Mouse (Mus musculus) urinary bladder, adult 18-20 months (tissue): ENCODE results near the gene Mast3.

Experiments
- DNase-seq, 2 experiments: peaks; one replicate each; pipeline ENCODE4 v3.0.0; 2022; ENCODE audit warnings: low spot score in 2 of 2, mixed read lengths in 2 of 2

Mast3 gene

GRCm38 (mm10) chr8:70804481-70805206, at the start of gene Mast3:
Gene Mast3, minus strand, starts transcription at chr8:70805054.
- peak; percentile 70 to 83 for DNase-seq

DNA sequence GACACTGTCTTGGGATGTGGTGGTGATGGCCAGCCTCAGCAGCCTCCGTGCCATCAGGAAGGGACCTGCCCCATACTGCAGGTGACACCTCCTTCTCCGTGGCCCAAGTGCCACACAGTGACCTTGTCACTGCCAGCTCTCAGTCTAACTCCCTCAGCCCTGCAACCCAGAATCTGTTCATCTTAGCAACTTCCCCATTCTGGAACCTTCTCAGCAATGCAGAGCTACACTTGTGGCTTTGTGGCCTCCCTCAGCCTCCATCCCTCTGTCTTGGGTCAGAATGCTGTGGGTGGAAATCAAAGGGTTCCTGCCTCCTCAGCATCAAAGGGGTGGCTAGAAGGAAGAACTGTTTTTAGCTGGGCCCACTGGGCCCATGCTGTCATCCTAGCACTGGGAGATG, 49.0 kb upstream of the Mast3 start:
- no peak for DNase-seq

DNA sequence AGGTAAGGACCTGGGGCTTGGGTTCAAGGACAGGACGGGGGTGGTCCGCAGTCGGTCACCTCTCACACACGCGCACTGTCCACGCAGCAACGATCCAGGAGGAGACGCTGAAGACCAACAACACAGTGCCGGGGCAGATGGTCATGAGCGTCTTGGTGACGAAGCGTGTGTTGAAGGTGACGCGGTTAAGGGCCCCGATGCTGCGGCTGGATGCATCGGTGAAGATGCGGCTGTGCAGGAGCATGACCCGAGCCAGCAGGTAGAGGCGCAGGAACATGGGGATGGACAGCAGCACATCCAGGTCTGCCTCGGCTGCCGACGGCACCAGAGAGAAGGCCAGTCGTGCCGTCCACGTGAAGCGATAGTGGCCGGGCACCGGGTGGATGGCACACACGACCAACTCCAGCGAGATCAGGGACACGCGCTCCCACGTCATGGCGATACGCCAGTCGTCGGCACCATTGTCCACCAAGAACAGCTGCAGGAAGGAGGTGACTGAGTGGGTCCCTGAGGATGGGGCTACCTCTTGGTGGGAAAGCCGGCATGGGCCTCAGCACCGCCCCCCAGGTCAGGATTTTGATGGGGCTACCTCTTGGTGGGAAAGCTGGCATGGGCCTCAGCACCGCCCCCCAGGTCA, 47.9 kb upstream of the Mast3 start:
- DNase-seq = no peak

DNA sequence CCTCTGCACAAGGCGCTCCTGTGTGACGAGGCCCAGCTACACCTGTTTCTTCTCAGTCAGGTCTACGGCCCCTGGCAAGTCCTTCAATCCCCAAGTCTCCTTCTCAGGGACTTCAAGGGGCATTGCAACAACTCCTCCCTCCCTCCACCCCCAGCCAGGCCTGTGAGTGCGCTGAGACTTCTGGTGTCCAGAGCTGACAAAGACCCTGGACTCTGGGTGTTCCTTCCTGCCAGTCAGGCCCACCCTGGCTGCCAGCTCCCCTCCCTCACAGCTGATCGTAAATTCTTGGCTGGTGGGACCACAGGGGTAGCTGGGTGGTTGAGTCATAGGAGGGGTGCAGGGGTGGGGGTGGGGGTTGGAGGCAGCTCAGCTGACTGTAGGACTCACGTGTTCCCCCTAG, 47.0 kb upstream of the Mast3 start:
- no peak for DNase-seq

DNA sequence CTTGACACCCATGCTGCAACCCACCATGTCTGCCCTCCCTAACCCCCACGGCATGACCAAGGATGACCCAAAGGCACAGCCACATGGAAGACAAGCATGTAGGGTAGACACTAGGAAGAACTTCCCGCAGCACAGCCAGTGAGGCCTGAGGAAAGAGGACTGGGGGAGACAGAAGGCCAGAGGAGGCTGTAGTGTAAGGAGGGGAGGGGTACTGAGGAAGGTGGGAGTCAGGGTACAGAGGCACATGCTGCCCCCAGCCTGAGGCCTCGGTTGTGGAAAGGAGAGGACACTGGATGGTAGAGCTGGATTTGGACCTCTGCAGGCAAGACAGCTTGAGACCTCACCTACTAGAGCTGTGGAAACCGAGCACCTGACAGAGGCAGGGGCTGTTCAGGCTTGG, 46.1 kb upstream of the Mast3 start:
- DNase-seq = no peak

- no peak for DNase-seq
Observed at GRCm38 (mm10) chr8:70850132-70850845, 45.4 kb upstream of the Mast3 start.

GRCm38 (mm10) chr8:70849333-70849990, 44.6 kb upstream of the Mast3 start:
- no peak for DNase-seq

DNA sequence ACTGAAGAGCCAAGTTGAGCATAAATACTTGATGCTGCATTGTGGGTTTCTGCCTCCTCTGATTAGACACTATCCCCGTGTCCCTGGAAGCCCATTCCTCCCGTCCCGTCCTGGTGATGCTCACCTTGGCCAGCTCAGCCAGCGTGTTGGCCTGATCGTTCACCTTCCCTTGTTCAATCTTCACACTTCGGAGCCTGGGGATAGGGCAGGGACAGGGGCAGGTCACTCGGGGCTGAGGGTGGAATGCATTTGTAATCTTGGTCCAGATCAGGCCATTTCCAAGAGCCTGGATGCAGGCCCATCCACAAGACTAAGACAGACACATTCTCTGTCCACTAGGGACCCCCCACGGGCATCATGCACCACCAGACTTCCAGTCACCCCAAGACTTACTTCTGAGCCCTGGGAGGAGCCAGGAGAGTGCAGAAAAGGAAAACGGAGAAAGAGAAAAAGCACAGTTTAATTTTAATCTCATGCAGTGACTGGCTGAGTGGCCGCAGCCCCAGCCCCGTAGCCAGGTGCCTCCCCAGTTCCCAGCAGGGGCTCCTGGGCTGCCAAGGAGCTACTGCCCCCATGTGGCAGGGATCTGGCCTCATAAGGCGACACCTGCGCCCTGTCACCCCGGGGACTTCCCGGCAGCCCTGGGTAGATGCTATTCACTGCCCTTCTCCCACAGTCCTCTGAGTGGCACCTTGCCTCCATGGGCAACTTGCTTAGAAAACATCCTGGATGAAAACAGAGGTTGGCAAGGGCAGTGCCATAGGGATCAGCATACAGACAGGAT, 41.7 kb upstream of the Mast3 start:
- no peak for DNase-seq

DNA sequence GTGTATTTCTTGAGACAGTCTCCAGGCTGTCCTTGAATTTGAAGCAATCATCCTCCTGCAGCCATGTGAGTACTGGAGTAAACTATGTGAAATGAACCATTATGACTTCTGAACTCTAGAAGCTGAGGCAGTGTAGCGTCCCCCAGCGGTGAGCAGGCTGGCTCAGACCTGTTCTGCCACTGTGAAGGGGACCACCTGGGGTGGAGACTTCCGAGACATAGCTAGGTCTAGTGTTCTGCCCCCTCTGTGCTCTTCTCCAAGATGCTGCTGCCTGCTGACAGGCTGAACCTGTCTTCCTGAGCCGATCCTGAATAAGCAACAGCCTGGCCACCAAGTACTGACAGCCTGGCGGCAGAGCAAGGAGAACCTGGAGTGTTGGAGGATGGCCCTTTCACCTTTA, 40.3 kb upstream of the Mast3 start:
- no peak for DNase-seq

GRCm38 (mm10) chr8:70844523-70844922, 39.7 kb upstream of the Mast3 start:
- DNase-seq = peak; percentile 80 to 82

- DNase-seq = no peak
Observed at GRCm38 (mm10) chr8:70843941-70844340, 39.1 kb upstream of the Mast3 start.

DNA sequence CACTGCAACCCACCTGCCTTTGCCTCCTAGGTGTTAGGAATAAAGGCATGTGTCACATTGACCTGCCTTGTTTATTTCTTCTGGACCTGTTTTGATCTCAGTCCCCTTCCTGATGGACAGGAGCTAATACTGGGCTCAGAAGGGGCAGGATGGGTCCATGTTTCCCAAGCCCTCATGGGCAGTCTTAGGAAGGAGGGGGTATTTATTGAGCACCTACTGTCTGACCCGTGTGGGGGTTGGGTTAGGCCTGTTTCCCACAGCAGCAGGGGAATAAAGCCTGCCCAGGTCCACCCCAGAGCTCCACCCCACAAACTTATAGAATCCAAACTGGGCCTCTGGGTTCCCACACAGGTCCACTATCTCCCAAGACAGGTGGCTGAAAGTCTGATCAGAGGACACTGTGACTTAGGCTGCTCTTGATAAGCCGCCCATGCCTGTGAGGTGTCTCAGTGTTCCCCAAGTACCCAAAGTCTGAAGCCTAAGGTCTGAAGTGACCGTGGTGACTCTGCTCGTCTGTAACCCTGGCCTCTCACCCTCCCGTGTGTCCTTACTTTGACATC, 38.4 kb upstream of the Mast3 start:
- DNase-seq = no peak

DNA sequence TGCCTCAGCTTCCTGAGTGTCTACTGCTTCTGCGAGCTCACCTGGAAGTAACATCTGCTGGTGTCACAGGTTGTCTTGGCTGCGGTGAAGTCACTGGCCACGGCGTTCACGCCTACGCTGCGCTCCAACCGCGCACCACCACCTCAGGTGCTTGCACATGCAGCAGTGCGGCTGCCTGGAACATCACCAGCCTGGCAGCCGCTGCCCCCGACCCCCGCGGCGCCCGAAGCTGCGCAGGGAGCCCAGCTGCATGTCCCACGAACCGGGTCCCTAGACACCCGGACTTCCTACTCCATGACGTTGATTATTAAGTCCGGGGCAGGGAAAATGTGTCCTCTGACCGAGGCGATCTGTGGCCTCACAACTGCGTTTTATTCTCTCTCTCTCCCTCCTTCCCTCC, 37.6 kb upstream of the Mast3 start:
- DNase-seq = no peak

DNA sequence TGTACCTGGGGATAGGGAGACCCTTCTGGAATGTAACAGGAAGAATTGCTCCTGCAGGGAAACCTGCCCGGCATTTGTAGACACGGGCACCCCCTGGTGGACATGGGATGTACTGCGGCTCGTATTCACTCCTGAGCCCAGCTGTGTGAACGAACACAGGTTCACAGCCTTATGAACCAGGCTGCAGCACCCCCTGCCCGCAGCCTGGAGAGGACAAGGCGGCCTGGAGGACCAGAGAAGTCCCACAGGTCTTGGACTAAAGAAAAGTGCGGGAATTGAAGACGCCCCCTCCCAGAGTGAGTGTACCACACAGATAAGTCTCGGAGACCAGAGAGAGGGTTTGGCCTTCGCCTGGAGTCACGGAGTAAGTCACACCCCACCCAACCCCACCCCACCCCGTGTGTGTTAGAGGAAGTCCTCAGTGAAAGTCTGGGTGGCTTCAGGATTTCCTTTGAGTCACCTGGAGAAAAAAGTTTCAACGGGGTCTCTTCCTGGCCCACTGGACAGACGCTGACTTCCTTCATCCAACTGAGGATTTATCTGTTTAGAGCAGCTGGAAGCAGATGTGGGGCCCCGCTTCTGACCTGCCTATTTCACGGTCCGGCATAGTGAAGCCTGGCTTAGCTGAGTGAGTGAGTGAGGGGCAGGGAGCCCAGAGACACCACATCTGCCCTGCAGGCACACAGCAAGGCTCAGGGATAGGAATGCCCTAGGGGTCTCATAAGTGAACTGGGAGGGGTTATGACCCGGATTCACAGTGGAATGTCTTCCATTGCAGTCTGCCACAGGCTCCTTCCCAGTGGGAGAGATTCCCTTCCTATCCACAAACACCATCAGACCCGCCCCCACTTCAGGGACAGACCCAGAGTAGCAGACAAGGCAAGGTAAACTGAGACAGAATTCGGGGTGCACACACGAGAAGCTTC, 36.6 kb upstream of the Mast3 start:
- DNase-seq = peak; percentile 79 to 95

- no peak for DNase-seq
Observed at GRCm38 (mm10) chr8:70840590-70840989, 35.7 kb upstream of the Mast3 start.

GRCm38 (mm10) chr8:70839408-70840351, 34.8 kb upstream of the Mast3 start, which contains the start of gene Arrdc2:
Gene Arrdc2, minus strand, starts transcription at chr8:70839720.
- DNase-seq = peak; percentile 93 to 99

DNA sequence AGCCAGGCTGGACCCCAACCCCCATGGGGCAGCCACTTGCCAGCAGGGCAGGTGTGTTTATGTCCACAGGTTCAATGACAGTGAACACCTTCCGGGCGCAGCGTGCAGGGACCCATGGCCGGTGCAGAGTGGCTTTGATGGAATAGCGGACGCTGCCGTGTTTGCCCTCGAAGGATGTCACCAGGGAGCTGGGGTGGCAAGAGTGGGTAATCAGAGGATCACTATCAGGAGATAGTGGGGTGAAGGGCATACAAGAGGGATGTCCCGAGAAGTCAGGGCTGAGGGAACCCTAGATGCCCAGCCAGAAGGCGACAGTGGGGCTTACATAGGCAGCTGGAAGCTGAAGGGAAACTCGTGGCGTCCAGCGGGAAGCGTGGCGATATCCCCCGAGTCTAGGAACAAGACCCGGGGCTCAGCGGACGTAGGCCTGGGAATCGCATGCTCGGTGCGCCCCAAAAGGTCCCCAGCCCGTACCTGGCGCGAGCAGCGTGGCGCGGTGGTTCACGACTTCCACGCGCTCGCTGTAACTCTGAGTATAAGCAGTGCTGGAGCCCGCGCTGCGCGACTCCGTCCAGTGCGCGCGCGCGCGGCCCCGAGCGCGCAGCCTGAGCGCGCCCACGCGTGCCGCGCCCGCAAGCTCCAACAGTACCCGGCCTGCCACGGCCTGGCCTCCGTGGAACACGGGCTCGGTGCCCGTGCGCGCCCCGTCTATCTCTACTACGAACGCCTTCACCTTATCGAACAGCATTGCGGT, 34.0 kb upstream of the Mast3 start:
- no peak for DNase-seq

DNA sequence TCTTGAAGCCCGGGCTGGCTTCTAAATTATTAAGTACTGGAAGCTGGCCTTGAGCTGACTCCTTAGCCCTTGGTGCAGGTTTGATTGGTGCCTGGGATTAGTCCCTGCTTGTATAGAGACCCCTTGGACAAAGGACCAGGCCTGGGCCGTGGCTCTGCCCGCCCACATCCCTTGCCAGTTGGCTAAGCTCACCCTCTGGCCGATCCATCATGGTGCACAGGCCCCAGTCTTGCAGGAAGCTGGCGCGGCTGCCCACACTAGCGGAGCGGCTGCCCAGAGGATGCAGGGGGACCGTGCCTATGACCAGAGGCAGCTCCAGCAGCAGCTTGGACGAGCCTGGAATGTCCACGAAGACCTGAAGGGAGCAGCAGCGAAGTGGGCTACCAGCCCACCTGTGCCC, 31.8 kb upstream of the Mast3 start:
- DNase-seq = no peak
